Mouse (Mus musculus): ENCODE data around the gene Krcc1. TPM values are rescaled to one million over a fixed set of nuclear protein-coding genes. Genes with fewer than 3 reads are reported as not detected.

Gene Krcc1
- 21.3 and 23.8 TPM in 2 replicates for polyA plus RNA-seq (2012; rRNA removed)

DNA sequence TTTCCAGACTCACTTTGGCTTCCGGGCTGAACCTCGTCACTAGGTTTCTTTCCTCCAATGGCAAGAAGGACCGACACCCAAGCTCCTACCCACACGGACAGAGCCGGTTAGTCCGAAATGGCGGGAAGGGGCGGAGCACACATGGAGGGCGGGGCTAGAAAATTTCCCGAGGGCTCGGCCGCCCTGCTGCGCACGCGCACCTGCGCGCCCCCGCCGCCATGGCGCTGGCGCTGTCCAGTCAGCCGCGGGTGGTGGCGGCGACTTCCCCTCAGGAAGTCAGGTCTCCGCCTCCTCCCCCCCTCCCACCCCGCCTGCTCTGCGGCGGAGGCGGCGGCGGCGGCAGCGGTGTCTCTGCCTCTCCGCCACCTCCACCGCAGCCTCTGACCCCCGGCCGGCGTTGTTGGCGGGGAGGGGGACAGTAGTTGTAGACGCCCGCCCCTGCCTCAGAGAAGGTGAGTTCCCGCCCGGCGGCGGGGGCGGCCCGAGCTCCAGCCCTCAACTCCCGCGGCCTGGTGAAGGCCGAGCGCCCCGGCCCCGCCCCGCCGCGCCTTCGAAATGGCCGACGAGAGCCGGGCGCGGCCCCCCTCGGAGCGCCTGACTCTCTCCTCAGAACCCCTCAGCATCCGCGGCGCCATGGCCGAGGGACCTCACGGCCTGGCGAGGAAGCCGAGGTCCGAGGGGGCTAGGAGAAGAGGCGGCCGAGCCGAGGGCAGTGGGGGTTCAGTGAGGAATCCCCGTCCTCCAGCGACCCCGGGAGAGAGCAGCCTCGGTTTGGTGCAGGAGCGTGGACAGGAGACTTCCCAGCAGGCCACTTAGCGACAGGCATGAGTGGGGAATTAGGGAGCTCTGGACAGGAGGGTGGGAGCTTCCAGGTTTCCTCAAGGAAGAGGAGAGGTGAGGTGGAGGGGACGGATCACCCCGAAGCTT lies at the start of gene Krcc1:
Krcc1 (plus strand) TSS at position 289 of the 927 bp plus-strand sequence.

DNA sequence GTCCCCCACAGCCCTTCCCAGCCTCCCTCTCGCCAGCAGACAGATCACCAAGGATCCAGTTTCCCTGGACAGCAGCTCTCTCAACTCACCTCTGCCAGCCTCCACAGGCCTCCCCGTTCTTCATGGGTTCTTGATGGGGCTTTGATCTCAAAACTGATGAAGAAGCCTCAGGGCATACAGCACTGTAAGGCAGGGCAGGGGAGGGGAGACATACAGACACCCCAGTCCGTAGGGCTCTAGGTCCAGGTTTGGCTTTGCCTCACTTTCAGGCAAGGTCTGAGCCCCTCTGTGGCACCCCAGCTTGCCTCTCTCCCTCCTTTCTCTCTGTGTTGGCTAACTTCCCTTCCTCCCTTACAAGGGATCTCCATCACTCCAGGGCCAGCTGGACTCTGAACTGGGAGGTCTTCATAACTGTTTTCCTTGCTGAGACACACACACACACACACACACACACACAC lies 50.4 kb downstream of the Krcc1 start, which contains the start of gene Smyd1:
Smyd1 (minus strand) TSS at position 408 of the 458 bp plus-strand sequence.

GRCm38 (mm10) chr6:71322491-71322921 lies 51.0 kb downstream of the Krcc1 start, which contains the start of gene Cd8b1:
Gene Cd8b1, plus strand, starts transcription at chr6:71322788.

Other genes with a start within 250 kb of the Krcc1 start
- gene Thnsl2, start 127.2 kb upstream of the Krcc1 start, polyA plus RNA-seq (2012; rRNA removed) = 3.3 and 3.6 TPM in 2 replicates
- 2.2 and 6.8 TPM in 2 replicates for gene Fabp1, start 71.8 kb upstream of the Krcc1 start, polyA plus RNA-seq (2012; rRNA removed)
- gene Smyd1, start 50.6 kb downstream of the Krcc1 start, polyA plus RNA-seq (2012; rRNA removed) = 1.8 and 9.5 TPM in 2 replicates
- gene Cd8b1, start 51.1 kb downstream of the Krcc1 start, polyA plus RNA-seq (2012; rRNA removed) = not detected in 2 replicates
- not detected in 2 replicates for gene Cd8a, start 101.8 kb downstream of the Krcc1 start, polyA plus RNA-seq (2012; rRNA removed)
- gene Rmnd5a, start 169.0 kb downstream of the Krcc1 start, polyA plus RNA-seq (2012; rRNA removed) = 26.7 and 42.8 TPM in 2 replicates
- gene Rnf103, start 222.2 kb downstream of the Krcc1 start, polyA plus RNA-seq (2012; rRNA removed) = 15.8 and 16.4 TPM in 2 replicates

All from central nervous system, embryonic 11.5 days (tissue).